Comparison of ENCODE assay signal across 8 mouse cellular contexts in genomic region chr11:61930098-61930517, GRCm38 (mm10). TPM values are rescaled to one million over a fixed set of nuclear protein-coding genes. Genes with fewer than 3 reads are reported as not detected.
DNase-seq lines count a peak whose midpoint lies in the region; ATAC-seq and TF ChIP-seq lines count a peak whose summit lies in the region.

Gene Akap10 (minus strand): TSS chr11:61930252.

- no peak for TF ChIP-seq CTCF in MEL (IDR thresholded peaks at IDR 0.05 in 2 of 3, conservative IDR thresholded peaks at IDR 0.05 in 1 of 3; ENCODE audit: control insufficient read depth in 1 of 3, insufficient read depth in 1 of 3, low read depth in 2 of 3, low read length in 3 of 3, poor library complexity in 1 of 3, severe bottlenecking in 1 of 3)
- no peak for TF ChIP-seq CTCF in cerebellum, adult 2 months (IDR thresholded peaks at IDR 0.05; ENCODE audit: borderline replicate concordance, insufficient read depth, low read depth, low read length)
- peak; percentile 36; the same call in 1 of the 2 replicates for TF ChIP-seq CTCF in forebrain, postnatal 0 days (IDR thresholded peaks at IDR 0.05; ENCODE audit: low read depth)

- no peak for TF ChIP-seq RAD21 in MEL (IDR thresholded peaks at IDR 0.05; ENCODE audit: low read depth, low read length)

- peaks cover 7 to 34% of the 10 kb centered on the region in 2 experiments; a peak in 3 of 4 replicates for H3K36me3 ChIP-seq in MEL (ENCODE audit: control insufficient read depth in 1 of 2, insufficient read depth in 2 of 2, low read length in 2 of 2)
- no peaks in the 10 kb centered on the region for H3K36me3 ChIP-seq in forebrain, postnatal 0 days (ENCODE audit: insufficient read depth)
- no peaks in the 10 kb centered on the region for H3K36me3 ChIP-seq in lung, embryonic 15.5 days

- TF ChIP-seq EP300 in MEL (IDR thresholded peaks at IDR 0.05; ENCODE audit: low read depth in 1 of 2, low read length in 2 of 2), result peak in 1 of 2 experiments; percentile 38; a peak in 2 of 4 replicates

- no peaks in the 10 kb centered on the region for H3K27me3 ChIP-seq in MEL (ENCODE audit: control insufficient read depth in 1 of 2, insufficient read depth in 2 of 2, low read length in 2 of 2)
- no peaks in the 10 kb centered on the region for H3K27me3 ChIP-seq in cerebellum, adult 2 months (ENCODE audit: control insufficient read depth, insufficient read depth, low read length)
- H3K27me3 ChIP-seq in forebrain, postnatal 0 days (ENCODE audit: insufficient read depth, low read length), result no peaks in the 10 kb centered on the region
- no peaks in the 10 kb centered on the region for H3K27me3 ChIP-seq in lung, embryonic 15.5 days

- ATAC-seq in forebrain, postnatal 0 days, result peak; percentile 96
- peak; percentile 96 for ATAC-seq in lung, embryonic 15.5 days (ENCODE audit: borderline replicate concordance, extremely low read depth, low FRiP score, low TSS enrichment)

- H3K4me3 ChIP-seq in MEL (ENCODE audit: control insufficient read depth in 1 of 2, insufficient read depth in 1 of 2, low read depth in 2 of 2, low read length in 2 of 2), result peak within 1 kb of the TSS; percentile 87 to 99
- H3K4me3 ChIP-seq in cerebellum, adult 2 months (replicated peaks; ENCODE audit: insufficient read depth, low read depth, low read length), result peak within 1 kb of the TSS; percentile 93
- H3K4me3 ChIP-seq in forebrain, postnatal 0 days (ENCODE audit: low read depth, low read length), result peak within 1 kb of the TSS; percentile 93
- peak within 1 kb of the TSS; percentile 99 for H3K4me3 ChIP-seq in lung, embryonic 15.5 days

- H3K4me1 ChIP-seq in MEL (ENCODE audit: control insufficient read depth in 1 of 2, insufficient read depth in 2 of 2, low read length in 2 of 2), result peaks cover 6 to 18% of the 10 kb centered on the region in 2 experiments
- H3K4me1 ChIP-seq in cerebellum, adult 2 months (ENCODE audit: control insufficient read depth, insufficient read depth, low read length), result peaks cover 3% of the 10 kb centered on the region; the same call in 1 of the 2 replicates
- 0 out of 2 replicates have a peak, but pooled peaks cover 7% of the 10 kb centered on the region for H3K4me1 ChIP-seq in forebrain, postnatal 0 days (ENCODE audit: insufficient read depth)
- H3K4me1 ChIP-seq in lung, embryonic 15.5 days, result peaks cover 24% of the 10 kb centered on the region

- H3K9ac ChIP-seq in MEL (ENCODE audit: control insufficient read depth, low read depth, low read length, poor library complexity, severe bottlenecking), result peak within 1 kb of the TSS; percentile 98
- peak within 1 kb of the TSS; percentile 87 for H3K9ac ChIP-seq in forebrain, postnatal 0 days
- H3K9ac ChIP-seq in lung, embryonic 15.5 days, result peak within 1 kb of the TSS; percentile 92

- H3K27ac ChIP-seq in MEL (ENCODE audit: control insufficient read depth, low read depth, low read length), result peak within 1 kb of the TSS; percentile 99
- peak within 1 kb of the TSS; percentile 95 for H3K27ac ChIP-seq in cerebellum, adult 2 months (ENCODE audit: insufficient read depth, low read length)
- peak within 1 kb of the TSS; percentile 92 for H3K27ac ChIP-seq in forebrain, postnatal 0 days (ENCODE audit: low read depth, low read length)
- peak within 1 kb of the TSS; percentile 96 for H3K27ac ChIP-seq in lung, embryonic 15.5 days

- TF ChIP-seq POLR2A in MEL (IDR thresholded peaks at IDR 0.05; ENCODE audit: control insufficient read depth in 1 of 2, insufficient read depth in 1 of 2, low read depth in 1 of 2, low read length in 2 of 2, poor library complexity in 1 of 2), result peak; percentile 87 to 92; a peak in 3 of 4 replicates
- TF ChIP-seq POLR2A in cerebellum, adult 2 months (IDR thresholded peaks at IDR 0.05; ENCODE audit: borderline replicate concordance, insufficient read depth, low read length), result peak; percentile 98

- no peaks in the 10 kb centered on the region for H3K9me3 ChIP-seq in MEL (replicated peaks; ENCODE audit: insufficient read depth, low read length)
- H3K9me3 ChIP-seq in forebrain, postnatal 0 days (ENCODE audit: low read length), result no peaks in the 10 kb centered on the region
- no peaks in the 10 kb centered on the region for H3K9me3 ChIP-seq in lung, embryonic 15.5 days

- under 1% methylated on average over 42 of the region's 43 CpGs for WGBS in cerebellum, adult 2 months
- WGBS in forebrain, postnatal 0 days, result 5% methylated on average over 35 of the region's 43 CpGs
- WGBS in lung, embryonic 15.5 days, result under 1% methylated on average over 42 of the region's 43 CpGs

- DNase-seq in MEL (ENCODE audit: low read depth, low spot score), result peak; percentile 98
- DNase-seq in cerebellum, adult 2 months, result peak; percentile 94 to 95
- peak; percentile 98 for DNase-seq in forebrain, postnatal 0 days
- DNase-seq in heart, postnatal 4 days, result peak; percentile 95
- peak; percentile 93 to 95 for DNase-seq in layer of hippocampus, adult 8-10 months (ENCODE audit: low spot score in 2 of 2)
- peak; percentile 90 for DNase-seq in ovary, adult 18-20 months (ENCODE audit: low spot score)
- peak; percentile 97 for DNase-seq in thymus, postnatal 0 days (ENCODE audit: low spot score)

- H3K79me2 ChIP-seq in MEL (ENCODE audit: control insufficient read depth, insufficient read depth, low read length, poor library complexity), result peaks cover 39% of the 10 kb centered on the region

- peak within 1 kb of the TSS; percentile 61 for H3K4me2 ChIP-seq in forebrain, postnatal 0 days (ENCODE audit: low read depth)
- H3K4me2 ChIP-seq in lung, embryonic 15.5 days, result peak within 1 kb of the TSS; percentile 85

TF ChIP-seq in MEL, 35 proteins besides CTCF, POLR2A, EP300 and RAD21 (continues in another document):
- TF ChIP-seq NRF1 (IDR thresholded peaks at IDR 0.05; ENCODE audit: insufficient read depth, low read depth, low read length, poor library complexity, severe bottlenecking) (peak; percentile 72), ETS1 (IDR thresholded peaks at IDR 0.05; ENCODE audit: low read depth, low read length) (peak; percentile 70; the same call in 1 of the 2 replicates), USF2 (IDR thresholded peaks at IDR 0.05; ENCODE audit: borderline replicate concordance in 1 of 2, insufficient read depth in 1 of 2, low read depth in 1 of 2, low read length in 2 of 2) (peak; percentile 74 to 91; a peak in 3 of 4 replicates), MXI1 (IDR thresholded peaks at IDR 0.05; ENCODE audit: low read depth, low read length) (no peak; the same call in none of the 2 replicates), MAX (IDR thresholded peaks at IDR 0.05; ENCODE audit: low read length) (peak; percentile 96), GABPA (IDR thresholded peaks at IDR 0.05; ENCODE audit: low read depth, low read length) (no peak), USF1 (IDR thresholded peaks at IDR 0.05; ENCODE audit: low read depth, low read length) (peak; percentile 99), ELF1 (IDR thresholded peaks at IDR 0.05; ENCODE audit: low read depth, low read length) (peak; percentile 89), RCOR1 (IDR thresholded peaks at IDR 0.05; ENCODE audit: low read depth, low read length) (no peak), MYB (IDR thresholded peaks at IDR 0.05; ENCODE audit: low read depth, low read length) (no peak), TCF12 (IDR thresholded peaks at IDR 0.05; ENCODE audit: low read depth, low read length) (peak; percentile 78), MEF2A (IDR thresholded peaks at IDR 0.05; ENCODE audit: extremely low read depth, insufficient replicate concordance, low read depth, low read length, poor library complexity, severe bottlenecking) (no peak), CHD2 (IDR thresholded peaks at IDR 0.05; ENCODE audit: low read length) (no peak), MYC (IDR thresholded peaks at IDR 0.05; ENCODE audit: low read depth, low read length) (no peak; the same call in 1 of the 2 replicates), SIN3A (IDR thresholded peaks at IDR 0.05; ENCODE audit: low read length) (peak; percentile 64; the same call in 1 of the 2 replicates), MAZ (IDR thresholded peaks at IDR 0.05; ENCODE audit: low read depth, low read length) (peak; percentile 89; the same call in 1 of the 2 replicates), HCFC1 (IDR thresholded peaks at IDR 0.05; ENCODE audit: low read depth, low read length) (peak; percentile 82), POLR2AphosphoS5 (IDR thresholded peaks at IDR 0.05; ENCODE audit: borderline replicate concordance, low read depth, low read length) (no peak), KAT2A (conservative IDR thresholded peaks at IDR 0.05; ENCODE audit: low read depth, low read length) (no peak; the same call in 1 of the 2 replicates), JUND (IDR thresholded peaks at IDR 0.05; ENCODE audit: low read depth, low read length) (no peak), CHD1 (IDR thresholded peaks at IDR 0.05; ENCODE audit: low read depth, low read length) (no peak), ZMIZ1 (IDR thresholded peaks at IDR 0.05; ENCODE audit: low read depth, low read length) (peak; percentile 95), MAFK (IDR thresholded peaks at IDR 0.05; ENCODE audit: borderline replicate concordance, low read depth, low read length) (no peak), ZKSCAN1 (IDR thresholded peaks at IDR 0.05; ENCODE audit: low read depth, low read length) (no peak), TAL1 (IDR thresholded peaks at IDR 0.05; ENCODE audit: low read length) (no peak), TBP (IDR thresholded peaks at IDR 0.05; ENCODE audit: low read depth, low read length) (no peak; the same call in 1 of the 2 replicates), NELFE (IDR thresholded peaks at IDR 0.05; ENCODE audit: low read depth, low read length) (peak; percentile 87), UBTF (IDR thresholded peaks at IDR 0.05; ENCODE audit: borderline replicate concordance, insufficient read depth, low read depth, low read length) (peak; percentile 58; the same call in 1 of the 2 replicates), GATA1 (IDR thresholded peaks at IDR 0.05; ENCODE audit: low read depth, low read length) (peak; percentile 16; the same call in 1 of the 2 replicates)

RNA-seq across cellular contexts. Expression of gene Akap10, which starts in this region (rescaled TPM):
- total RNA-seq in MEL (2012; rRNA removed), result 20.1 and 21.7 TPM in 2 replicates
- polyA plus RNA-seq in MEL (2012; ENCODE audit: insufficient read depth in 1 of 2, insufficient read length in 2 of 2, low read depth in 1 of 2, low replicate concordance in 2 of 2, missing spikeins in 1 of 2), result 10 to 100 TPM in 1 of 2 experiments, not detected in 1; 17.7 TPM
- 17.1 and 18.1 TPM in 2 replicates for polyA plus RNA-seq in cerebellum, adult 2 months (2012; rRNA removed)
- total RNA-seq in forebrain, postnatal 0 days (2014; rRNA removed), result 19.5 and 22.8 TPM in 2 replicates
- 3.6 and 6.2 TPM in 2 replicates for polyA plus RNA-seq in forebrain, postnatal 0 days (2015; fragmentation: Nextera tagmentation; extraction: Ambion mirVana)
- 10 to 100 TPM; 16.9 to 18.6 TPM for total RNA-seq in heart, postnatal 4 days (2021)
- 10 to 100 TPM; 29.5 to 39.3 (median 34.1) TPM for total RNA-seq in layer of hippocampus, adult 8-10 months (2022)
- polyA plus RNA-seq in lung, embryonic 15.5 days (2015; fragmentation: Nextera tagmentation; extraction: Ambion mirVana), result 14.8 and 17.7 TPM in 2 replicates
- 13.0 and 17.5 TPM in 2 replicates for polyA plus RNA-seq in thymus, postnatal 0 days (2015; fragmentation: Nextera tagmentation; extraction: Ambion mirVana)

Comparison
In these comparisons a context has a peak if more than half of its experiments do, and no peak if none do; other contexts are left out.
1. Peak in every context shown above with its lines: DNase-seq, ATAC-seq, H3K4me3 ChIP-seq and H3K27ac ChIP-seq.